Mouse (Mus musculus) stomach, embryonic 14.5 days (tissue): ENCODE measurements at regions not wholly inside any gene's neighbourhood (a gene's known extent, or its start where the extent isn't known, plus 50 kb on each side); places are given as distances from the start of the nearest gene placed in this dataset.
A peak's percentile ranks its signal among the peaks of the same experiment; 100 is the strongest.

Source experiments
- ATAC-seq: fragments of 200-750 bp; cut with Nextera tagmentation; 2 replicates; pipeline ENCODE4 v1.8.0; 2017; ENCODE audit warnings: low read depth, moderate TSS enrichment; ENCODE audit not compliant: insufficient number of reproducible peaks, insufficient read depth, low FRiP score
- H3K27ac ChIP-seq: fragments of 300-500 bp; sonication (generic); 2 replicates; pipeline ENCODE4 v1.5.1; 2014; ENCODE audit warnings: mild to moderate bottlenecking, low read length, moderate library complexity, mixed read lengths
- H3K27me3 ChIP-seq: fragments of 300-500 bp; sonication (generic); 2 replicates; pipeline ENCODE4 v1.6.1; 2014; ENCODE audit warnings: low read length, control low read depth, mixed read lengths; ENCODE audit not compliant: control insufficient read depth, insufficient read depth
- H3K36me3 ChIP-seq: fragments of 300-500 bp; sonication (generic); 2 replicates; pipeline ENCODE4 v1.6.1; 2014; ENCODE audit warnings: mild to moderate bottlenecking, control low read depth, low read length, moderate library complexity, mixed read lengths; ENCODE audit not compliant: control insufficient read depth, insufficient read depth
- H3K4me1 ChIP-seq: fragments of 300-500 bp; sonication (generic); 2 replicates; pipeline ENCODE4 v1.6.1; 2014; ENCODE audit warnings: low read length, control low read depth, mixed read lengths; ENCODE audit not compliant: control insufficient read depth, insufficient read depth
- H3K4me2 ChIP-seq: fragments of 300-500 bp; sonication (generic); replicated peaks from 2 replicates; pipeline ENCODE4 v1.6.1; 2014; ENCODE audit warnings: low read depth, low read length, control low read depth
- H3K4me3 ChIP-seq: fragments of 300-500 bp; sonication (generic); 2 replicates; pipeline ENCODE4 v1.5.1; 2014; ENCODE audit warnings: low read depth, low read length, control low read depth
- H3K9ac ChIP-seq: fragments of 300-500 bp; sonication (generic); replicated peaks from 2 replicates; pipeline ENCODE4 v1.6.1; 2014; ENCODE audit warnings: low read depth, mild to moderate bottlenecking, control low read depth, low read length, moderate library complexity, mixed read lengths
- H3K9me3 ChIP-seq: fragments of 300-500 bp; sonication (generic); 2 replicates; pipeline ENCODE4 v1.6.1; 2016; ENCODE audit warnings: low read depth, low read length, control low read depth; ENCODE audit not compliant: control insufficient read depth
- WGBS: fragments of 180-500 bp; shearing (Covaris S2); extraction: QIAGEN DNeasy Blood & Tissue Kit; methylation state at CpG from one replicate; pipeline ENCODE4 v1.1.7; 2014; 5-methylcytosine and 5-hydroxymethylcytosine counted together

- no peaks in the 10 kb centered on the region for H3K36me3 ChIP-seq
- no peak overlapping the region for H3K4me3 ChIP-seq
- no peak overlapping the region for H3K4me2 ChIP-seq
- no peak for ATAC-seq
- no peak overlapping the region for H3K9ac ChIP-seq
- no peaks in the 10 kb centered on the region for H3K9me3 ChIP-seq
- no peaks in the 10 kb centered on the region for H3K27me3 ChIP-seq
- no peaks in the 10 kb centered on the region for H3K4me1 ChIP-seq
- H3K27ac ChIP-seq, result no peak overlapping the region
Observed at GRCm38 (mm10) chr2:95830608-95831007, 487.4 kb upstream of the Lrrc4c start.

- no peak overlapping the region for H3K9ac ChIP-seq
- no peaks in the 10 kb centered on the region for H3K36me3 ChIP-seq
- H3K4me1 ChIP-seq, result no peaks in the 10 kb centered on the region
- H3K4me2 ChIP-seq, result no peak overlapping the region
- H3K9me3 ChIP-seq, result no peaks in the 10 kb centered on the region
- no peak overlapping the region for H3K27ac ChIP-seq
- H3K27me3 ChIP-seq, result no peaks in the 10 kb centered on the region
- H3K4me3 ChIP-seq, result no peak overlapping the region
- WGBS, result 54% methylated on average over 2 of the region's 2 CpGs
- ATAC-seq, result 0 out of 2 replicates have a peak, but pooled peaks have one; percentile 65
Observed at GRCm38 (mm10) chr2:95833505-95833904, 484.5 kb upstream of the Lrrc4c start.

GRCm38 (mm10) chr2:95839530-95839929 is 478.4 kb upstream of the Lrrc4c start:
- Histone ChIP-seq H3K4me2 (no peak overlapping the region), H3K27me3 (no peaks in the 10 kb centered on the region), H3K27ac (no peak overlapping the region), H3K36me3 (no peaks in the 10 kb centered on the region), H3K9me3 (no peaks in the 10 kb centered on the region), H3K4me3 (no peak overlapping the region), H3K4me1 (no peaks in the 10 kb centered on the region), H3K9ac (no peak overlapping the region)
- ATAC-seq, result no peak
- WGBS, result 83% methylated on average over 2 of the region's 2 CpGs
